Mouse (Mus musculus): Measurements from ENCODE around the gene Creb3l2. TPM values are rescaled to one million over a fixed set of nuclear protein-coding genes. Genes with fewer than 3 reads are reported as not detected.

Creb3l2 gene
- polyA plus RNA-seq, 1 experiment = 10.2 TPM

GRCm38 (mm10) chr6:37371341-37371740, 70.6 kb downstream of the Creb3l2 start:
- TF ChIP-seq EP300 (IDR thresholded peaks at IDR 0.05; ENCODE audit: insufficient read depth, low read depth, low read length) = no peak
- TF ChIP-seq CTCF (IDR thresholded peaks at IDR 0.05; ENCODE audit: low read depth, low read length) = peak; percentile 51
- no peak for TF ChIP-seq POLR2A (IDR thresholded peaks at IDR 0.05; ENCODE audit: insufficient read depth, low read length)
- Histone ChIP-seq H3K27ac (ENCODE audit: insufficient read depth, low read length) (no peak overlapping the region), H3K27me3 (ENCODE audit: control insufficient read depth, insufficient read depth, low read length, poor library complexity, severe bottlenecking) (no peaks in the 10 kb centered on the region), H3K9ac (ENCODE audit: low read depth, poor library complexity, severe bottlenecking) (no peak overlapping the region), H3K4me1 (ENCODE audit: control insufficient read depth, insufficient read depth, low read length) (no peaks in the 10 kb centered on the region), H3K9me3 (replicated peaks; ENCODE audit: control insufficient read depth, insufficient read depth, low read length, poor library complexity, severe bottlenecking) (no peaks in the 10 kb centered on the region), H3K4me3 (ENCODE audit: low read depth, low read length) (no peak overlapping the region), H3K36me3 (ENCODE audit: control insufficient read depth, insufficient read depth, low read length, poor library complexity, severe bottlenecking) (no peaks in the 10 kb centered on the region)

GRCm38 (mm10) chr6:37370566-37370965, 71.4 kb downstream of the Creb3l2 start:
- no peak overlapping the region for H3K4me3 ChIP-seq (ENCODE audit: low read depth, low read length)
- no peaks in the 10 kb centered on the region for H3K9me3 ChIP-seq (replicated peaks; ENCODE audit: control insufficient read depth, insufficient read depth, low read length, poor library complexity, severe bottlenecking)
- no peaks in the 10 kb centered on the region for H3K4me1 ChIP-seq (ENCODE audit: control insufficient read depth, insufficient read depth, low read length)
- H3K36me3 ChIP-seq (ENCODE audit: control insufficient read depth, insufficient read depth, low read length, poor library complexity, severe bottlenecking) = no peaks in the 10 kb centered on the region
- no peak overlapping the region for H3K27ac ChIP-seq (ENCODE audit: insufficient read depth, low read length)
- no peak overlapping the region for H3K9ac ChIP-seq (ENCODE audit: low read depth, poor library complexity, severe bottlenecking)
- no peak for TF ChIP-seq EP300 (IDR thresholded peaks at IDR 0.05; ENCODE audit: insufficient read depth, low read depth, low read length)
- TF ChIP-seq POLR2A (IDR thresholded peaks at IDR 0.05; ENCODE audit: insufficient read depth, low read length) = no peak
- no peak for TF ChIP-seq CTCF (IDR thresholded peaks at IDR 0.05; ENCODE audit: low read depth, low read length)
- H3K27me3 ChIP-seq (ENCODE audit: control insufficient read depth, insufficient read depth, low read length, poor library complexity, severe bottlenecking) = no peaks in the 10 kb centered on the region

GRCm38 (mm10) chr6:37369750-37370149, 72.2 kb downstream of the Creb3l2 start:
- TF ChIP-seq POLR2A (IDR thresholded peaks at IDR 0.05; ENCODE audit: insufficient read depth, low read length) = no peak
- no peak for TF ChIP-seq CTCF (IDR thresholded peaks at IDR 0.05; ENCODE audit: low read depth, low read length)
- no peak for TF ChIP-seq EP300 (IDR thresholded peaks at IDR 0.05; ENCODE audit: insufficient read depth, low read depth, low read length)

GRCm38 (mm10) chr6:37368281-37368680, 73.7 kb downstream of the Creb3l2 start:
- TF ChIP-seq POLR2A (IDR thresholded peaks at IDR 0.05; ENCODE audit: insufficient read depth, low read length) = no peak
- TF ChIP-seq CTCF (IDR thresholded peaks at IDR 0.05; ENCODE audit: low read depth, low read length) = no peak
- TF ChIP-seq EP300 (IDR thresholded peaks at IDR 0.05; ENCODE audit: insufficient read depth, low read depth, low read length) = no peak
- H3K9ac ChIP-seq (ENCODE audit: low read depth, poor library complexity, severe bottlenecking) = no peak overlapping the region

More at GRCm38 (mm10) chr6:37369750-37370149, 72.2 kb downstream of the Creb3l2 start:
- Histone ChIP-seq H3K4me1 (ENCODE audit: control insufficient read depth, insufficient read depth, low read length) (no peaks in the 10 kb centered on the region), H3K27me3 (ENCODE audit: control insufficient read depth, insufficient read depth, low read length, poor library complexity, severe bottlenecking) (no peaks in the 10 kb centered on the region), H3K4me3 (ENCODE audit: low read depth, low read length) (no peak overlapping the region), H3K9me3 (replicated peaks; ENCODE audit: control insufficient read depth, insufficient read depth, low read length, poor library complexity, severe bottlenecking) (no peaks in the 10 kb centered on the region), H3K36me3 (ENCODE audit: control insufficient read depth, insufficient read depth, low read length, poor library complexity, severe bottlenecking) (no peaks in the 10 kb centered on the region), H3K9ac (ENCODE audit: low read depth, poor library complexity, severe bottlenecking) (no peak overlapping the region), H3K27ac (ENCODE audit: insufficient read depth, low read length) (no peak overlapping the region)

GRCm38 (mm10) chr6:37366991-37367390, 75.0 kb downstream of the Creb3l2 start:
- Histone ChIP-seq H3K27me3 (ENCODE audit: control insufficient read depth, insufficient read depth, low read length, poor library complexity, severe bottlenecking) (no peaks in the 10 kb centered on the region), H3K4me3 (ENCODE audit: low read depth, low read length) (no peak overlapping the region), H3K9me3 (replicated peaks; ENCODE audit: control insufficient read depth, insufficient read depth, low read length, poor library complexity, severe bottlenecking) (no peaks in the 10 kb centered on the region), H3K4me1 (ENCODE audit: control insufficient read depth, insufficient read depth, low read length) (no peaks in the 10 kb centered on the region), H3K9ac (ENCODE audit: low read depth, poor library complexity, severe bottlenecking) (no peak overlapping the region), H3K27ac (ENCODE audit: insufficient read depth, low read length) (no peak overlapping the region), H3K36me3 (ENCODE audit: control insufficient read depth, insufficient read depth, low read length, poor library complexity, severe bottlenecking) (no peaks in the 10 kb centered on the region)
- TF ChIP-seq EP300 (IDR thresholded peaks at IDR 0.05; ENCODE audit: insufficient read depth, low read depth, low read length) (no peak), POLR2A (IDR thresholded peaks at IDR 0.05; ENCODE audit: insufficient read depth, low read length) (no peak), CTCF (IDR thresholded peaks at IDR 0.05; ENCODE audit: low read depth, low read length) (no peak)

More at GRCm38 (mm10) chr6:37368281-37368680, 73.7 kb downstream of the Creb3l2 start:
- no peaks in the 10 kb centered on the region for H3K36me3 ChIP-seq (ENCODE audit: control insufficient read depth, insufficient read depth, low read length, poor library complexity, severe bottlenecking)
- no peaks in the 10 kb centered on the region for H3K9me3 ChIP-seq (replicated peaks; ENCODE audit: control insufficient read depth, insufficient read depth, low read length, poor library complexity, severe bottlenecking)
- H3K4me3 ChIP-seq (ENCODE audit: low read depth, low read length) = no peak overlapping the region
- H3K27me3 ChIP-seq (ENCODE audit: control insufficient read depth, insufficient read depth, low read length, poor library complexity, severe bottlenecking) = no peaks in the 10 kb centered on the region
- no peaks in the 10 kb centered on the region for H3K4me1 ChIP-seq (ENCODE audit: control insufficient read depth, insufficient read depth, low read length)
- H3K27ac ChIP-seq (ENCODE audit: insufficient read depth, low read length) = no peak overlapping the region

GRCm38 (mm10) chr6:37365179-37365578, 76.8 kb downstream of the Creb3l2 start:
- Histone ChIP-seq H3K4me1 (ENCODE audit: control insufficient read depth, insufficient read depth, low read length) (no peaks in the 10 kb centered on the region), H3K27ac (ENCODE audit: insufficient read depth, low read length) (no peak overlapping the region), H3K9ac (ENCODE audit: low read depth, poor library complexity, severe bottlenecking) (no peak overlapping the region), H3K9me3 (replicated peaks; ENCODE audit: control insufficient read depth, insufficient read depth, low read length, poor library complexity, severe bottlenecking) (no peaks in the 10 kb centered on the region), H3K4me3 (ENCODE audit: low read depth, low read length) (no peak overlapping the region), H3K27me3 (ENCODE audit: control insufficient read depth, insufficient read depth, low read length, poor library complexity, severe bottlenecking) (no peaks in the 10 kb centered on the region), H3K36me3 (ENCODE audit: control insufficient read depth, insufficient read depth, low read length, poor library complexity, severe bottlenecking) (no peaks in the 10 kb centered on the region)
- TF ChIP-seq POLR2A (IDR thresholded peaks at IDR 0.05; ENCODE audit: insufficient read depth, low read length) = no peak
- no peak for TF ChIP-seq CTCF (IDR thresholded peaks at IDR 0.05; ENCODE audit: low read depth, low read length)
- no peak for TF ChIP-seq EP300 (IDR thresholded peaks at IDR 0.05; ENCODE audit: insufficient read depth, low read depth, low read length)
